Mouse (Mus musculus): ENCODE results near the gene Ago1. TPM values are rescaled to one million over a fixed set of nuclear protein-coding genes. Genes with fewer than 3 reads are reported as not detected.

Gene Ago1
- total RNA-seq, 1 experiment from 2014 or later, result 43.5 TPM

- no peak for ATAC-seq (replicated peaks in 1 of 2; ENCODE audit: insufficient read depth in 1 of 2, low FRiP score in 2 of 2, low TSS enrichment in 1 of 2, low read depth in 1 of 2, poor library complexity in 2 of 2, severe bottlenecking in 2 of 2)
Measured at GRCm38 (mm10) chr4:126483874-126484273, 15.5 kb upstream of the Ago1 start.

DNA sequence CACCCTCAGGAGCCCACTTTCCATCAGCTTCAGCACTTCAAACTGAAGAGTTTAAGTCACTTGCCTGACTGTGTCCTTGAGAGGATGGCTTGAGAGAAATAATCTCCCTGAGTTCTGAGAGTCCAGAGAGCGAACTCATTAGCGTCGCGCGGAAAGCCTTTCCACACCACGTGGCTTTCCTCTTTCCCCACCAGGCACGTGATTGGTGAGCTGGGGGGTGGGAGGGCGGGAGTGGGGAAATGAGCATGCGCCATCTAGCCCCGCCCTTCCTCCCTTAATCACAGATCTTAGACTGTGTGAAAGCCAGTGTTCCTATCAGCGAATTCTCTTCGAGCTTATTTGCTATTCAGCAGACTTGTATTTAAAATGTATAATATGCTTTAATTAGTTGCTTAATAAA is 14.6 kb upstream of the Ago1 start:
- ATAC-seq (replicated peaks in 1 of 2; ENCODE audit: insufficient read depth in 1 of 2, low FRiP score in 2 of 2, low TSS enrichment in 1 of 2, low read depth in 1 of 2, poor library complexity in 2 of 2, severe bottlenecking in 2 of 2), result no peak

GRCm38 (mm10) chr4:126481461-126481860 is 13.1 kb upstream of the Ago1 start:
- no peak for ATAC-seq (replicated peaks in 1 of 2; ENCODE audit: insufficient read depth in 1 of 2, low FRiP score in 2 of 2, low TSS enrichment in 1 of 2, low read depth in 1 of 2, poor library complexity in 2 of 2, severe bottlenecking in 2 of 2)

DNA sequence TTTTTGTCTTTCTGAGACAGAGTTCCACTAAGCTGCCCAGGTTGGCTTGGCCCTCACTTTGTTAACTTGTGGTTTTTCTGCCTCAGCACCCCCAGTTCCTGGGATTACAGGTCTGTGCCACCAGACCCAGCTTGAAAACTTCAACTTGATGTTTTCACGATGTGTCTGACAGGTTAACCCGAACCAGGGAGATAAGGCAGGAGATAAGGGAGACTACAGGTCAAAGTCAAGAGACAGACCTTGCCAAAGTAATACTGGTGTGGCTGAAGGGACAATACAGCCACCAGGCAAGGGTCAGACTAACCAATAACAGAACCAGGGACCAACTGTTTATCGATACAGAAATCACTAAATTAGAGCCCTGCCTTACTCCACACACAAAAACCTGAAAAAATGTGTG is 11.9 kb upstream of the Ago1 start:
- no peak for ATAC-seq (replicated peaks in 1 of 2; ENCODE audit: insufficient read depth in 1 of 2, low FRiP score in 2 of 2, low TSS enrichment in 1 of 2, low read depth in 1 of 2, poor library complexity in 2 of 2, severe bottlenecking in 2 of 2)

DNA sequence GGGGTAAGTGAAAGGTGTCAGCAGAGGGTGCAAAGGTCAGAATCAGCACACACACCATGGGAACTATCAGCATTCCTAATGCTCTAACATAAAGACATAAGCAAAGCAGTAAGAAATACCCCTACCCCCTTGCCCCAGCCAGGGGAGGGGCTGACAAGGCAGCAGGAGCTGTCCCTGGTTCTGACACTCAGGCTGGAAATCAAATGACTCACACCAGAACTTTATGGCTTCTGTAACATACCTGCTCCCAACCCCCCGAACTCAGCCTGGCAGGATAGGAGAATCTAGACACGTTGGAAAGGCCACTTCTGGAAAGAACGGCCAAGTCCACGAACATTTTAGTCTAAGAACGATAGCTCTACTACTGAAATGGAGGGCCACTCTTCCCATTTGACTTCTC is 4.6 kb upstream of the Ago1 start:
- no peak for ATAC-seq (replicated peaks in 1 of 2; ENCODE audit: insufficient read depth in 1 of 2, low FRiP score in 2 of 2, low TSS enrichment in 1 of 2, low read depth in 1 of 2, poor library complexity in 2 of 2, severe bottlenecking in 2 of 2)

DNA sequence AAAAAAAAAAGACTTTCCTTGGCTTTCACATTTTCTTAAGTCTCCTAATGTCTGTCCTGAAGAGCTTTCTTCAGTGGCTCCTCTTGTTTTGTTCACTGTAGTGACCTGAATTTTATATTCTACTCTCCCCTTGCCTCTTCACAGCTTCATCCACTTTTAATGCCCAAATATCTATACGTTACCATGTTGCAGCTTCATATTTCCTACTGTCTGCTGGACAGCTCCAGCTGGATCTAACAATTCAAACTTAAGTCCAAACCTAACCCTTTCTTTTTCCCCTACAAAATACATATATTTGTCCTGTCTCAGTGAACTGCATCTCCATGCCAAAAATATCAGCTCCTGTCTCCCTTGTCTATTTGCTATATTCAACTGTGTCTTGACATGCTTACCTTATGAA is 951 bp upstream of the Ago1 start:
- ATAC-seq (replicated peaks in 1 of 2; ENCODE audit: insufficient read depth in 1 of 2, low FRiP score in 2 of 2, low TSS enrichment in 1 of 2, low read depth in 1 of 2, poor library complexity in 2 of 2, severe bottlenecking in 2 of 2), result no peak

GRCm38 (mm10) chr4:126468925-126469324 is 542 bp upstream of the Ago1 start:
- ATAC-seq (replicated peaks in 1 of 2; ENCODE audit: insufficient read depth in 1 of 2, low FRiP score in 2 of 2, low TSS enrichment in 1 of 2, low read depth in 1 of 2, poor library complexity in 2 of 2, severe bottlenecking in 2 of 2), result peak; percentile 67 to 78

- peak; percentile 37 to 49 for ATAC-seq (replicated peaks in 1 of 2; ENCODE audit: insufficient read depth in 1 of 2, low FRiP score in 2 of 2, low TSS enrichment in 1 of 2, low read depth in 1 of 2, poor library complexity in 2 of 2, severe bottlenecking in 2 of 2)
Measured at GRCm38 (mm10) chr4:126467721-126468284, 580 bp downstream of the Ago1 start.

GRCm38 (mm10) chr4:126466251-126466750 is 2.1 kb downstream of the Ago1 start:
- ATAC-seq (replicated peaks in 1 of 2; ENCODE audit: insufficient read depth in 1 of 2, low FRiP score in 2 of 2, low TSS enrichment in 1 of 2, low read depth in 1 of 2, poor library complexity in 2 of 2, severe bottlenecking in 2 of 2), result no peak

GRCm38 (mm10) chr4:126465843-126466242 is 2.5 kb downstream of the Ago1 start:
- ATAC-seq (replicated peaks in 1 of 2; ENCODE audit: insufficient read depth in 1 of 2, low FRiP score in 2 of 2, low TSS enrichment in 1 of 2, low read depth in 1 of 2, poor library complexity in 2 of 2, severe bottlenecking in 2 of 2), result no peak

- no peak for ATAC-seq (replicated peaks in 1 of 2; ENCODE audit: insufficient read depth in 1 of 2, low FRiP score in 2 of 2, low TSS enrichment in 1 of 2, low read depth in 1 of 2, poor library complexity in 2 of 2, severe bottlenecking in 2 of 2)
Measured at GRCm38 (mm10) chr4:126464892-126465235, 3.5 kb downstream of the Ago1 start.

DNA sequence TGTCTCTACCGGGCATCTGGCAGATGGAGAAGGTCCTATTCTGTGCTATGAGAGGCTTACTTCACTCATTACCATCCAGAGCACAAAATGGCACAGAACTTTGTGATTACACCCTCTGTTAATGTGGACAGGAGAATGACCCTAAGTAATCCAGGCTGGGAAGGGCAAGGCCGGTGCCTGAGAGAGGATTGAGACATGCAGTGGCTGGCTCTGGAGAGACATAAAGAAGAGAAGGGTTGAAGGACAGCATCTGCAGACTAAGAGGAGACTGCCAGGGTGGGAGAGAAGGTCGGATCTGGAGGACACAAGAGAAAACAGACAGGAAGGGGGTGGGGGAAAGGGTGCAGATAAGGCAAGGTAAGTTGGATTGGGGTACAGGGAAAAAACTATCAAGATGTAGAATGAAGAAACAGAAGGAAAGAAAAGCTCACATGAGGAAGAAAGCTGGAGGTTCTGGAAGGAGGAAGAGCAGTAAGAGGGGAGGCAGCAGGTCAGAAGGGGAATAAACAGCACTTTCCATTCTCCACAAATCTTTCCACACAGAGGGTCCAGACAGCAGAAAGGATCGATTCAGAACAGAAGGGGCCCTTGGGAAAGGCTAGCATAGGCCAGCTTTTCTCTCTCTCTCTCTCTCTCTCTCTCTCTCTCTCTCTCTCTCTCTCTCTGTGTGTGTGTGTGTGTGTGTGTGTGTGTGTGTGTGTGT is 4.0 kb downstream of the Ago1 start:
- ATAC-seq (replicated peaks in 1 of 2; ENCODE audit: insufficient read depth in 1 of 2, low FRiP score in 2 of 2, low TSS enrichment in 1 of 2, low read depth in 1 of 2, poor library complexity in 2 of 2, severe bottlenecking in 2 of 2), result no peak

DNA sequence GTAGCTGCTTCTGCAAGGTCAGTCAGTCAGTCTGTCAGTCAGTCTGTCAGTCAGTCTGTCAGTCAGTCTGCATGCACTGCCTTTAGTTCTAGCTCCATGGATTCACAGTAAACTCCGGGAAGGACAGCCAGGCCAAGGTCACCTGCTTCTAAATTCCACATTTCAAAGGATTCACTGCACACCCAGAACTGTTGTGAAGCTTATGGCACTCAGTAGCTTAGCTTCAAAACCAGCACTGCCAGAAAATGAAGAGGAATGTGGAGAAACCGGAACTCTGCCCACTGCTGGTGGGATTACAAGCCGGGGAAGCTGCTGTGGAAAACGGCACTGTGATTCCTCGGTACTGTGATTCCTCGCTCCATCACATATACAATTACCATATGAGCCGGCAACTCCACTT is 12.9 kb downstream of the Ago1 start:
- no peak for ATAC-seq (replicated peaks in 1 of 2; ENCODE audit: insufficient read depth in 1 of 2, low FRiP score in 2 of 2, low TSS enrichment in 1 of 2, low read depth in 1 of 2, poor library complexity in 2 of 2, severe bottlenecking in 2 of 2)

DNA sequence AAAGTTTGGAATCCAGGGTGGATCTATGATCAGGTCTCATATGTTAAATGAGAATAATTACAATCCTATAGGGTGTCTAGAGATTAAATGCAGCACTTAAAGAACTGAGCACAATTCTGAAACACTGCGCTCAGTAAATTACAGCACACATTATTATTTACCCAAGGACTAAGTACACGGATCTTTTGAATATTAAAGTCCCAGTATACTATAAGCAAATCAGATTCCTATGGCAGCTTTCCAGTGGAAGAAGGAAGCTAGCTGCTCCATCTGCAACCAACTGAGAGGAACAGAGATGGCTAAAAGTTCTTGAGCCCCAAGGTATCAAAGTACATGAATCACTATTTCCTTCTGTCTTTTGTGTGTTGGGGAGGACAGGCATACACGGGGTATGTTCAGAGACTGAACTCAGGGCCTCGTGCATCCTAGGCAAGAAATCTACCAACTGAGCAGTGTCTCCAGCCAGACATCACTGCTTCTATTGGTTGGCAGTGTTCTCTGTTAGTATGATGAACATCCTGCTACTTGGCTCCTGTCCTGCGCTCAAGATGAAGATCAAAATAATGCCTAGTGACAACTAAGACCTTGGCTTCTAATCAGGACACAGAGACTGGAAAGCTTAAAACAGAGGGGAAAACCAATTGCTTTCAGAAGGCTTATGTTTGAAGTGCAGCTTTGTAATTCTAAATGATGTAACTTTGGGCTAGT is 13.7 kb downstream of the Ago1 start:
- ATAC-seq (replicated peaks in 1 of 2; ENCODE audit: insufficient read depth in 1 of 2, low FRiP score in 2 of 2, low TSS enrichment in 1 of 2, low read depth in 1 of 2, poor library complexity in 2 of 2, severe bottlenecking in 2 of 2), result no peak

DNA sequence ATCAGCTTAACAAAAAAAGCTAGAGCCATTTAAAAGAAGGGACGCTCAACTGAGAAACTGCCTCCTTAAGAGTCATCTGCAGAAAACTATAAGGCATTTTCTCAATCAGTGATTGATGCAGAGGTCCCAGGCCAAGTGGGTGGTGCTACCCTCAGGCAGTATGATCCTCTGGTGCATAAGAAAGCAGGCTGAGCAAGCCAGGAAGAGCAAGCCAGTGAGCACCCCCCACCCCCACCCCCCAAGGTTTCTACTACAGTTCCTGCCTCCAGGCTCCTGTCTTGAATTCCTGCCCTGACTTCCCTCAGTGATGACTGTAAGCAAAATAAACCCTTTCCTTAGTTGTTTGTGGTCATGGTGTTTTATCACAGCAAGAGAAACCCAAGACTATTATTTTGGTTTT is 18.1 kb downstream of the Ago1 start:
- ATAC-seq (replicated peaks in 1 of 2; ENCODE audit: insufficient read depth in 1 of 2, low FRiP score in 2 of 2, low TSS enrichment in 1 of 2, low read depth in 1 of 2, poor library complexity in 2 of 2, severe bottlenecking in 2 of 2), result no peak

DNA sequence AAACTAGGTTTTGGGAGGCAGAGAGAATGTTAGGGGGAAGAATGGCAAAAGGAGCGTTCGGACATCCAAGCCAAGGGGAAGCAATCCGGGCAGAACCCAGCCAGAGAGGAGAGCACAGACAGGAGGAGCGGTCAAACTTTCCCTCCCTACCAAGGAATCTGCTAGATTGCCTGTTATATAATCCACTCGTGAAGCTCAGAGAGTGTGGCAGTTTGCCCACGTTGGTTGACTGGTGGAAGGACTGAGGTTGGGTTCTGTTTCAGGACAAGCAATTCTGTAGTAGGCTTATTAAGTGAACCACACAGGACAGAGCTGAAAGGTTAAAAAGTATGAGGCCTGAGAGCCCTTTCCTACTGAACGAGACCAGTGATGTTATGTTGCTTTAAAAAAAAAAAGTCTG is 21.3 kb downstream of the Ago1 start:
- ATAC-seq (replicated peaks in 1 of 2; ENCODE audit: insufficient read depth in 1 of 2, low FRiP score in 2 of 2, low TSS enrichment in 1 of 2, low read depth in 1 of 2, poor library complexity in 2 of 2, severe bottlenecking in 2 of 2), result no peak

GRCm38 (mm10) chr4:126444528-126444927 is 23.9 kb downstream of the Ago1 start:
- ATAC-seq (replicated peaks in 1 of 2; ENCODE audit: insufficient read depth in 1 of 2, low FRiP score in 2 of 2, low TSS enrichment in 1 of 2, low read depth in 1 of 2, poor library complexity in 2 of 2, severe bottlenecking in 2 of 2), result no peak

GRCm38 (mm10) chr4:126438261-126438660 is 30.1 kb downstream of the Ago1 start:
- ATAC-seq (replicated peaks in 1 of 2; ENCODE audit: insufficient read depth in 1 of 2, low FRiP score in 2 of 2, low TSS enrichment in 1 of 2, low read depth in 1 of 2, poor library complexity in 2 of 2, severe bottlenecking in 2 of 2), result no peak

DNA sequence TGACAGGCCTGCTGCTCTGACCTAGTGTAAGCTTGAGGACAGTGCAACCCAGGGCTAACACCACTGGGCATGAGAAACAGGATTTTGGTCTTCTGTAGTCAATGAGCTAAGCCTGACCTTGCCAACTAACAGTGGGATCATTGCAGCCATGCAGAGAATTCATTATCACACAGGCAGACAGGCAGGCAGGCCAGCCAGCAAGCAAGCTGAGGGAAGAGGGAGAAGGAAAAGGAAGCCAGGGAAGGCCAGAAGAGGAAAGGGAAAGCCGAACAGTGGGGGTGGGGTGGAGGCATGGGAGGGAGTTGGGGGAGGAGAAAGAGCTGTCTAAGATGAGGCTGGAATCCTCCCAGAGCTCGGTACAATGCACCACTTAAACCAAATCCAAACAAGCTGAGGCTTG is 32.1 kb downstream of the Ago1 start:
- no peak for ATAC-seq (replicated peaks in 1 of 2; ENCODE audit: insufficient read depth in 1 of 2, low FRiP score in 2 of 2, low TSS enrichment in 1 of 2, low read depth in 1 of 2, poor library complexity in 2 of 2, severe bottlenecking in 2 of 2)

Measured in hematopoietic stem cell, adult 5-6 weeks (primary cell).